Mouse (Mus musculus): ENCODE measurements around the gene Tsga10ip.
"Not testable (repeated sequence)": the region's sequence is repeated elsewhere in the genome, so short reads cannot be mapped to it uniquely, and the experiment has no call there.

The Tsga10ip gene

GRCm38 (mm10) chr19:5364124-5364523 is 38.2 kb downstream of the Tsga10ip start:
- in situ Hi-C loops (cut with MboI; ENCODE audit: low pct_unique_long_range_greater_than_20kb in 1 of 2, low sequenced_read_pairs in 2 of 2, unreplicated experiment in 1 of 2), result no loop called here

DNA sequence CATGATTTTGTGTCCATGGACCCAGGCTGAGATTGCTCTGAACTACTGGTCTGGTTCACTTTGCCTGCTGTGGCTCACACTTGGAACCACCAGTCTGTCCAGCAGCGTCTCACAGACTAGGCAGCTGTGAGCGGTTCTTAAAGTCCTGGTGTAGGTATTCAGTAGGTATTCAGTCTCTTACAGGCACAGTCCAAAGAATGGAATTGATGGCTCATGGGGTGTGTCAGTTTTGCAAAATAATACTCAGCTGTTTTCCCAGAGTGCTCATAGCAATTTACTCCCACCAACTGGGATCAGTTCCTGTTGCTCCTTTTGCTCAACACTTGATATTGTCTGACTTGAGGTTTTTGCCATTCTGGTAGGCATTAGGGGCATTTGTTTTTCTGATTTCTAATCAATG is 40.1 kb downstream of the Tsga10ip start:
- in situ Hi-C loops (cut with MboI; ENCODE audit: low pct_unique_long_range_greater_than_20kb in 1 of 2, low sequenced_read_pairs in 2 of 2, unreplicated experiment in 1 of 2), result no loop called here

DNA sequence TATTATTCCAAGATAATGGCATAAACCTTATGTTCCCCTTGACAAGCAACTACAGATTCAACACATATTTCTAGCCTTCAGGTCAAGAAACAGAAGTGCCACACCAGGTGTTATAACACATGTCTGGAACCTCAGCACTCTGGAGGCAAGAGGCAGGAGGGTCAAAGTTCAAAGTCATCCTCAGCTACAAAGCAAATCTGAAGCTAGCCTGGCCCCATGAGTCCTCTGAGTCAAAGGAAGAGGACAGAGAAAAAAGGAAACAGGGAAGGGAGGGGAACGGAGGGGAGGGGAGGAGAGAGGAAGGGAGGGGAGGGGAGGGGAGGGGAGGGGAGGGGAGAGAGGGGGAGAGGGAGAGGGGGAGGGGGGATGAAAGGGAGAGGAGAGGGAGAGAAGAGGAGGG is 46.2 kb downstream of the Tsga10ip start:
- in situ Hi-C loops (cut with MboI; ENCODE audit: low pct_unique_long_range_greater_than_20kb in 1 of 2, low sequenced_read_pairs in 2 of 2, unreplicated experiment in 1 of 2), result no loop called here

GRCm38 (mm10) chr19:5353609-5354008 is 48.7 kb downstream of the Tsga10ip start:
- in situ Hi-C loops (cut with MboI; ENCODE audit: low pct_unique_long_range_greater_than_20kb in 1 of 2, low sequenced_read_pairs in 2 of 2, unreplicated experiment in 1 of 2), result no loop called here

DNA sequence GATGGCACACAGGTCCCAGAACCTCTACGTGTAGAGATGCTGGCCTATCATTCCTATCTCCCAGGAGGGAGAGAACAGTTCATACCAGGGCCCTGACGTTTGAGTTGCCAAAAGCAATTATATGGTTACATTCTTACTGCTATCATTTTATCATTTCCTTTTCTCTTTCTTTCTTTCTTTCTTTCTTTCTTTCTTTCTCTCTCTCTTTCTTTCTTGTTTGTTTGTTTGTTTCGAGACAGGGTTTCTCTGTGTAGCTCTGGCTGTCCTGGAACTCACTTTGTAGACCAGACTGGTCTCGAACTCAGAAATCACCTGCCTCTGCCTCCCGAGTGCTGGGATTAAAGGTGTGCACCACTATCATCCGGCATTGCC is 52.8 kb downstream of the Tsga10ip start, which contains the start of gene Cst6:
Cst6 (minus strand) TSS at position 73 of the 372 bp plus-strand sequence.
- in situ Hi-C loops (cut with MboI; ENCODE audit: low pct_unique_long_range_greater_than_20kb in 1 of 2, low sequenced_read_pairs in 2 of 2, unreplicated experiment in 1 of 2), result not testable (repeated sequence)

DNA sequence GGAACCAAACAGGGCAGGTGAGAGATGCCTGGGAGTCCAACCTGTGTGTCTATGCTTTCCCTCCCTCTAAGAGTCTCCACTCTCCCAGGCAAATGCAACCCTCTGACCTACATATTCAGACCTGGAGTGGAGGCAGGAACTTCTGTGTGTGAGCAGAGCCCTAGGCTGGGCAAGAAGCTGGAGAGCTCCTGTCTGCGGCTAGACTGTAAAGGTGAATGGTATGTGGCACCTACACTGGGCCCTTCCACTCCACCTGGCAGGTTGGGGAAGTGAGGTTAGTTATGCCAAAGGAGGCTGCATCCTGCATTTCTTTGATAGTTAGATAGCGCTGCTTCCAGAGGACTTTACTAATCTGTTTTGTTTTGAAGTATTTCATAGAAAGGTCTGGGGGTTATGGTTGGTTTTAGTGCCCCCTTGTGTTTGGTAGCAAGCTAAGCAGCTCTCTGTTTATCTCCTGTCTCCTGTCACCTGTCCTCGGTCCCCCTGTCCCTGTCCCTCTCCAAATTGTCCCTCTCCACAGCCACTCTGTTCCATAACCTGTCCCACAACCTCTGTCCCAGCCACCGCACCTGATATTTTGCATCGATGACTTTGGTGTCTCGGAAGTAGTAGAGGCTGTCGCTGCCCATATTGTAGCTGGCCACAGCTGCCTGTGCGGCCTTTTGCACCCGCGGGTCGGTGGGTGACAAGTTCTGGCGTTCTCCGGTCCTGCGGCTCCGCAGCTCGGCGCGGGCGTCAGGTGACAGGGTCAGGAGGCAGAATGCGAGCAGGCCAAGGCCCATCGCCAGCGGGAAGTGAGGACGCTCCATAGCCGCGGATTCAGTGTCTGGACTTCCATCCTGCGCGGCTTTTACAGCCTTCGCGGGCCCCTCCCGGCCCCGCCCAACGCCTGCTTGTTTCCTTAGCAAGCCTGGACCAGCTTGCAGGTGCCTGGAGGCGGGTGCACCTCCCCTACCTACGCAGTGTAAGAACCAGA is 53.5 kb downstream of the Tsga10ip start:
- in situ Hi-C loops (cut with MboI; ENCODE audit: low pct_unique_long_range_greater_than_20kb in 1 of 2, low sequenced_read_pairs in 2 of 2, unreplicated experiment in 1 of 2), result no loop called here

DNA sequence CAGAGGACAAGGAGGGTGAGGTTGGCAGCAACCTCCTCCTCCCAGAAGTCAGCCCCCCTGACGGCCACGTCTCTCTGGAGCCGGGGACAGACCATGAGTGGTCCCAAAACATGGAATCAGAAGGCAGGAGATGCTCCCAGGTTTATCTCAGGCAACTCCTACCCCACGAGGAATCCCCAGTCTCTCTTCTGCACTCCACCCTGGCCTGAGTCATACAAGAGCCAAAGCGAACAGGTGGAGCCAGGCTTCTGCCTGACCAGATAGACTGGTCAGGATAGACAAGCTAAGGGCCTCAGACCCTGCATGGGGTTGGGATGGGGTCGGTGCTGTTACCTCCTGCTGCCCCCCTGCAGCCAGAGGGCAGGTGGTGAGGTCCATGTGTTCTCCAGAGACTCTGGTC is 54.3 kb downstream of the Tsga10ip start:
- in situ Hi-C loops (cut with MboI; ENCODE audit: low pct_unique_long_range_greater_than_20kb in 1 of 2, low sequenced_read_pairs in 2 of 2, unreplicated experiment in 1 of 2), result no loop called here

GRCm38 (mm10) chr19:5345297-5346131 is 56.8 kb downstream of the Tsga10ip start:
- in situ Hi-C loops (cut with MboI; ENCODE audit: low pct_unique_long_range_greater_than_20kb in 1 of 2, low sequenced_read_pairs in 2 of 2, unreplicated experiment in 1 of 2), result no loop called here

DNA sequence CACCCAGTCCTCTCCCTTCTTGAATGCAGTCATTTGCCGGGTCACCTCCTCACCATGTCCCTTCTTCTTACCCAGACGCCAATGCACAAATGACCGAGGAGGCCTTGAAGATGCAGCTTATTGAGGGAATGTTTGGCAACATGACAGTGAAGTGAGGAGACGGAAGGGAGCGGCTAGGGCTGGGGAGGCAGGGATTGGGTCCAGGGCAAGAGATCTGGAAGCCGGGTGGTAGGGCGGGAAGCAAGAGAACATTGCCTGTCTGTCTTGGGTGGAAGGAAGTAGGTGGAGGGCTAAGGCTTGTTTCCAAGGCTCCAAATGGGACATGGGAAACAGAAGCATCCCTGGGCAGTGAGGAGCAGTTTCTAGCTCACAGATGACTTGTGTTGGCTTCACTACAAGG is 61.0 kb downstream of the Tsga10ip start:
- in situ Hi-C loops (cut with MboI; ENCODE audit: low pct_unique_long_range_greater_than_20kb in 1 of 2, low sequenced_read_pairs in 2 of 2, unreplicated experiment in 1 of 2), result no loop called here
